ENCODE assay signal across 14 mouse cellular contexts in the genomic region with DNA sequence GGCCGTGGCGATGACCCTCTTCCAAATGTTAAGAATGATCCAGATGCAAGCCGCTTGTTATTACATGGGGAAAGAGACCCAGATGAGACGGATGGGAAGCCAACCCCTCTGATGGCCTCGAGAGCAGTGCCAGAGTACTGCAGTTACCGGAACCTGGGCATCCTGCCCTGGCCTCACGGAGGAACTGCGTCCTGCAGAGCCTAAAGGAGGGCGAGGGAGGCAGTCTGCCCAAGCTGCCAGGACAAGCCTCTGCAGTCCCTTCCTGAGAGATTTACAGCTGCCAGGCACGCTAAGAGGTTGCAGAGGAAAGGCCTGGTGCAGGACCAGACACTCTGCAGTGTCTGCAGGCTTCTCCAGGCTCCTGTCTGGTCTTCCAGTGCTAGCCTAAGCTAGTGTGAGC. TPM values are rescaled to one million over a fixed set of nuclear protein-coding genes. Genes with fewer than 3 reads are reported as not detected.
DNase-seq lines count a peak whose midpoint lies in the region; ATAC-seq and TF ChIP-seq lines count a peak whose summit lies in the region.
"Had no signal": no experiment of that assay in that cellular context is flagged by ENCODE, and none has a peak within 500 bp of the region (broad histone marks: within the 10 kb centered on the region; RNA-seq: fewer than 3 reads in every experiment).

No protein-coding gene starts in this region.

- H3K27me3 ChIP-seq in neural tube, embryonic 13.5 days = no peaks in the 10 kb centered on the region
- H3K27me3 ChIP-seq in intestine, postnatal 0 days (replicated peaks; ENCODE audit: control insufficient read depth, insufficient read depth, low read length) = no peaks in the 10 kb centered on the region
- H3K27me3 ChIP-seq: forebrain, embryonic 15.5 days; heart, embryonic 15.5 days had no signal

- TF ChIP-seq CTCF in intestine, postnatal 0 days (IDR thresholded peaks at IDR 0.05; ENCODE audit: low read depth) = no peak

- no peaks in the 10 kb centered on the region for H3K36me3 ChIP-seq in neural tube, embryonic 13.5 days
- no peaks in the 10 kb centered on the region for H3K36me3 ChIP-seq in intestine, postnatal 0 days (ENCODE audit: control insufficient read depth, insufficient read depth)
- H3K36me3 ChIP-seq: forebrain, embryonic 15.5 days; heart, embryonic 15.5 days had no signal

- WGBS in neural tube, embryonic 13.5 days = 56% methylated on average over 10 of the region's 10 CpGs
- 68% methylated on average over 10 of the region's 10 CpGs for WGBS in intestine, postnatal 0 days

- no peaks in the 10 kb centered on the region for H3K9me3 ChIP-seq in neural tube, embryonic 13.5 days
- H3K9me3 ChIP-seq in intestine, postnatal 0 days (ENCODE audit: control insufficient read depth) = no peaks in the 10 kb centered on the region
- H3K9me3 ChIP-seq: forebrain, embryonic 15.5 days; heart, embryonic 15.5 days had no signal

- H3K27ac ChIP-seq in neural tube, embryonic 13.5 days (replicated peaks) = no peak overlapping the region
- H3K27ac ChIP-seq in intestine, postnatal 0 days (ENCODE audit: low read depth, low read length) = no peak overlapping the region
- H3K27ac ChIP-seq: forebrain, embryonic 15.5 days; heart, embryonic 15.5 days; left cerebral cortex, adult 2 months had no signal

- no peak for ATAC-seq in neural tube, embryonic 13.5 days (ENCODE audit: low read depth)
- ATAC-seq in intestine, postnatal 0 days = no peak
- ATAC-seq: forebrain, embryonic 15.5 days had no signal

- H3K4me2 ChIP-seq in neural tube, embryonic 13.5 days = no peak overlapping the region
- no peak overlapping the region for H3K4me2 ChIP-seq in intestine, postnatal 0 days (replicated peaks; ENCODE audit: low read depth)
- H3K4me2 ChIP-seq: forebrain, embryonic 15.5 days; heart, embryonic 15.5 days; lung, embryonic 14.5 days had no signal

- DNase-seq in adrenal gland, postnatal 14 days = peak; percentile 75
- DNase-seq in adrenal gland, adult 18-20 months (ENCODE audit: low spot score in 2 of 2) = no peak
- DNase-seq in kidney, postnatal 10 days = peak; percentile 60
- no peak for DNase-seq in kidney, adult 11 months
- no peak for DNase-seq in neural tube, embryonic 10.5 days (ENCODE audit: extremely low spot score, low spot score)
- no peak for DNase-seq in thymus, postnatal 4 days
- DNase-seq: lung, embryonic 14.5 days; thymus, postnatal 14 days had no signal

- peak overlapping the region; percentile 41; the same call in 1 of the 2 replicates for H3K9ac ChIP-seq in neural tube, embryonic 13.5 days
- no peak overlapping the region for H3K9ac ChIP-seq in intestine, postnatal 0 days (ENCODE audit: low read depth, low read length)
- H3K9ac ChIP-seq: forebrain, embryonic 15.5 days; heart, embryonic 15.5 days; lung, embryonic 14.5 days had no signal

- no peak overlapping the region for H3K4me3 ChIP-seq in neural tube, embryonic 13.5 days
- no peak overlapping the region for H3K4me3 ChIP-seq in intestine, postnatal 0 days (ENCODE audit: low read depth, low read length)
- H3K4me3 ChIP-seq: forebrain, embryonic 15.5 days; heart, embryonic 15.5 days; left cerebral cortex, adult 2 months had no signal

- H3K4me1 ChIP-seq in neural tube, embryonic 13.5 days (replicated peaks) = peaks cover 20% of the 10 kb centered on the region
- H3K4me1 ChIP-seq in intestine, postnatal 0 days (replicated peaks; ENCODE audit: control insufficient read depth, insufficient read depth, low read length) = no peaks in the 10 kb centered on the region
- H3K4me1 ChIP-seq: forebrain, embryonic 15.5 days had no signal

RNA-seq across cellular contexts. Expression of gene Ap1b1, which starts 18.2 kb away (rescaled TPM):
- 59.5 and 77.4 TPM in 2 replicates for total RNA-seq in adrenal gland, postnatal 14 days (2021)
- 10 to 100 TPM; 54.3 to 73.9 TPM for total RNA-seq in adrenal gland, adult 18-20 months (2021)
- 84.5 and 89.7 TPM in 2 replicates for polyA plus RNA-seq in neural tube, embryonic 13.5 days (2015; fragmentation: Nextera tagmentation; extraction: Ambion mirVana)
- polyA plus RNA-seq in intestine, postnatal 0 days (2015; fragmentation: Nextera tagmentation; extraction: Ambion mirVana) = 60.3 and 60.4 TPM in 2 replicates

RNA-seq across cellular contexts. Expression of gene Nefh, which starts 20.5 kb away (rescaled TPM):
- total RNA-seq in adrenal gland, postnatal 14 days (2021) = 1.8 and 2.8 TPM in 2 replicates
- 1 to 10 TPM; 1.9 to 2.7 TPM for total RNA-seq in adrenal gland, adult 18-20 months (2021)
- polyA plus RNA-seq in neural tube, embryonic 13.5 days (2015; fragmentation: Nextera tagmentation; extraction: Ambion mirVana) = 8.1 and 8.6 TPM in 2 replicates
- polyA plus RNA-seq in intestine, postnatal 0 days (2015; fragmentation: Nextera tagmentation; extraction: Ambion mirVana) = 0.25 and 0.26 TPM in 2 replicates
- total RNA-seq: MEL had no signal

Comparison
In these comparisons a context has a peak if more than half of its experiments do, and no peak if none do; other contexts are left out.
1. DNase-seq: peak in adrenal gland, postnatal 14 days (single experiment) and kidney, postnatal 10 days (single experiment); none in adrenal gland, adult 18-20 months (0 of 2), kidney, adult 11 months (single experiment), neural tube, embryonic 10.5 days (single experiment) and thymus, postnatal 4 days (single experiment).